Mouse (Mus musculus): Measurements from ENCODE around the gene Amt.
"Not testable (repeated sequence)": the region's sequence is repeated elsewhere in the genome, so short reads cannot be mapped to it uniquely, and the experiment has no call there.

Gene Amt

GRCm38 (mm10) chr9:108296453-108297355, at the start of gene Amt:
Amt (plus strand) TSS chr9:108296853.
- DNase-seq (ENCODE audit: low read depth in 1 of 2, low spot score in 2 of 2): no peak

GRCm38 (mm10) chr9:108248957-108249356, 47.7 kb upstream of the Amt start:
- DNase-seq (ENCODE audit: low read depth in 1 of 2, low spot score in 2 of 2): no peak

DNA sequence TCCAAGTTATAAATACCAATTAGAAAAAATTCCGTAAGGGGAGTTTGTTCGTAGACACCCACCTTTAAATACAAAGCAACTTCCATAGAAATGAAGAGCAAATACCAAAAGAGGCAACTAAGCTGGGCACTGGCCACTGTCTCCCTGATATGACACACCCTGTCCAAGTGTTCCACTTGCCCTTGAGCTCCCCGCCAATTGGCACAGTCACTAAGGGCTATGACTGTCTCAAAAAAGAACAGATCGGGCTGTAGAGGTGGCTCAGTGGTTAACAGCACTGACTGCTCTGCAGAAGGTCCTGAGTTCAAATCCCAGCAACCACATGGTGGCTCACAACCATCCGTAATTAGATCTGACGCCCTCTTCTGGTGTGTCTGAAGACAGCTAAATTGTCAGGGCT, 44.8 kb upstream of the Amt start:
- no peak for DNase-seq (ENCODE audit: low read depth in 1 of 2, low spot score in 2 of 2)

GRCm38 (mm10) chr9:108252766-108253165, 43.9 kb upstream of the Amt start:
- no peak for DNase-seq (ENCODE audit: low read depth in 1 of 2, low spot score in 2 of 2)

DNA sequence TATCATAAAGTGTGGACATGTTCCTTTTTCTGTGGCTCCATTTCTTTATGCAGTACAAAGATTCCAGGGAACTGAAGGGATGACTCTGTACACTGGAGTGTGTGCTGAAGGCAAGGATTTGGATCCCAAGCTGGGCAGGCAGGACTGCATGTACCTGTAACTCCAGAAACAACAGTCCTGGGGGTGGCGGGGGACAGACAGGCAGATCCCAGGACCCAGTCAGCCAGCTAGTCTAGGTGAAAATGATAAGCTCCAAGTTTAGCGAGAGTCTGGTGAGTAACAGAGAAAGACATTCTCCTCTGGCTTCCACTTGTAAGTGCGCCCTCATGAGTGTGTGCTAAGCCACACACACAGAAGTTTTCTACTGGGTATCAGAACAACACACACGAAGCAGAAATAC, 36.1 kb upstream of the Amt start:
- DNase-seq (ENCODE audit: low read depth in 1 of 2, low spot score in 2 of 2): no peak

DNA sequence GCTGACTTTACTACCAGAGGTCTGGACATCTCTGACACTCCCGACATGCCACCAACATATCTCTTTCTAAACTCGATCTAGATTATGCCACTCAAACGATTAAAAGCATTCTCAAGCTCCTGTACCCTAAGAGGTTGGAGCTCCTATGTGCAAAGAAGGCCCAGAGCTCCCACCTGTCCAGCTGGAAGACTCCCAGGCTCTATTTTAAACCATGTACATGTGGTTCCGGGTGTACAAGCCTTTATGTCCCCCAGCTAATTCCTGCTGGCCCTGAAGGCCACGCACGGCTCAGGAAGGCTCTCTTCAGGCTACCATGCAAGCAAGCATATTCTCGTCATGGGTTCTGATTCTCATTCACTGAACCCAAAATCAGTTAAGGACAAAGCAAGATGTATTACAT, 34.8 kb upstream of the Amt start:
- DNase-seq (ENCODE audit: low read depth in 1 of 2, low spot score in 2 of 2): no peak

- no peak for DNase-seq (ENCODE audit: low read depth in 1 of 2, low spot score in 2 of 2)
Measured at GRCm38 (mm10) chr9:108262494-108263049, 34.1 kb upstream of the Amt start.

DNA sequence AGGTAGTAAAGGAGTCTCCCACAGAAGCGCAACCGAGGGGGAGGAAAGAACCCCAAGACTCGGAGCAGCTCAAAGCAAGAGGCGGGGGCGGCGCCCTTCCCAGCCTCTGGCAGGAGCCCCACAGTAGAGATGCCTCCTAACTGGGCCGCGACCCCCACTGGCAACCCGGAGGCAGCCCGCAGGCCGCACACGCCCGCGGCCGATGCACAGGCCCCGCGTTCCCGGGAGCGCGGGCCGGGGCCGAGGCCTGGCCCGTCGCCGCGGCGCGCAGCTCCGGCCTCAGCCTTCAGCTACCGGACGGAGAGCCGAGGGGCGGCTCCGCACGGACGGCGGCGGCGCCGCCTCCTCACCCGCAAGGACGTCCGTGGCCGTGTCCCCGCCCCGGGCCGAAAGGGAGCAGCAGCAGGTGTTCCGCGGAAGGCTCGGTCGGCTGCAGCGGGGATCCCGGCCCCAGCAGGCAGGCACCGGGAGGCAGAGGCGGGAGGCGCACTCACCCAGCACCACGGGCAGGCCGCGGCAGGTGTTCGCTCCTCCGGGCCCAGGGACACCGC, 33.4 kb upstream of the Amt start:
- DNase-seq (ENCODE audit: low read depth in 1 of 2, low spot score in 2 of 2): no peak

DNA sequence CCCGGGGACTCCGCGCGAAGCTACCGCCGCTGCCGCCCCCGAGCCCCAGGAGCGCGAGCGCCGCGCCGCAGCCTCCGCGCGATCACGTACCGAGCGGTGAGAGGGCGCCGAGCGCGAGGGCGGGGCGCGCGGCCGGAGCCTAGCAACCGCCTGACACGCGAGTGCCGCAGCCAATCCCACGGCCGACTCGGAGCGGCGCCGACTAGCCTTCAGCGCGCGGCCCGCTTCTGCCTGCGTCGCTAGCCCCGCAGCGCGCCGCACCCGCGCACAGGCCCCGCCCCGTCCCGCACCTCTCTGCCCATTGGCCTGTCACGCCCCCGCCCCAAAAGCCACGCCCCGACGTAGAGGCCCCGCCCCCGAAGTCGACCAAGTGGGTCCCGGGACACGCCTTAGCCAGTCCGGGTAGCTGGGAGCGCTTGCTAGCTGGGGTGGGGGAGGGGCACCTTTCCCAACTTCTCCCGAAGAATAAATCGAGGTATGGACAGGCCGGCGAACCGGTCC, 32.9 kb upstream of the Amt start, which contains the start of gene Dag1:
TSS of gene Dag1 (minus strand) at position 269 of the 501 bp plus-strand sequence.
- DNase-seq (ENCODE audit: low read depth in 1 of 2, low spot score in 2 of 2): peak; percentile 77 to 91

DNA sequence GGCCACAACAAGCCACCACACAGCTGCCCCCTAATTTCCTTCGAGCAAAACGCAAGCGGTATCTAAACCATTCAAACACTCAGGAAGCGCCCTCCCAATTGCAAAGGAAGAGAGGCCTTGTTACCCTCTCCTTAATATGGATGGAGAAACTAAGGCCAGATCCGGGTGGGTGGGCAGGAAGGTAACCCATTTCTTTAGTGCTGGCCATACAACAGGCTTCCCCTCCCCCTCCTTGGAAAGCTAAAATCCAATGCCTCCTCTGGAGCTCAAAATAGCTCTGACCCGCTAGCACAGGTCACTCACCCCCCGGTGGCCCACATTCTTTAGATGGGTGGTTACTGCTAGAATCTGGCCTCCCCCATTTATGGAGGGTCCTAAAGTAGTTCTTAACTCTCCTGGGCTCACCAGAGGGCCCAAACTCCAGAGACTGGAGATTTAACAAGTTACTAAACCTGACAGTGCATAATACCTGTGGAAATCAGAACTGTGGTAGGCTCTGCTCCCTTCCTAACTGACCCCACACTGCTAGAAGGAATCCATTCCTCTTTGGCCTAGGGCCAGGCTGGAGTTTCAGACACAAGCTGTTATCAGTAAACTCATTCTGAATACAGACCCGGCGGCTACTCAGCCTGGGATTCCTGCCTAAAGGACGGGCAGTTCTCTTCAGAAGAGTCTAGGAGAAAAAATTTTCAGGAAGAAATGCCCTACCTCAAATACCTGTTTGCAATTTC, 32.3 kb upstream of the Amt start:
- no peak for DNase-seq (ENCODE audit: low read depth in 1 of 2, low spot score in 2 of 2)

- no peak for DNase-seq (ENCODE audit: low read depth in 1 of 2, low spot score in 2 of 2)
Measured at GRCm38 (mm10) chr9:108266261-108266935, 30.3 kb upstream of the Amt start.

DNA sequence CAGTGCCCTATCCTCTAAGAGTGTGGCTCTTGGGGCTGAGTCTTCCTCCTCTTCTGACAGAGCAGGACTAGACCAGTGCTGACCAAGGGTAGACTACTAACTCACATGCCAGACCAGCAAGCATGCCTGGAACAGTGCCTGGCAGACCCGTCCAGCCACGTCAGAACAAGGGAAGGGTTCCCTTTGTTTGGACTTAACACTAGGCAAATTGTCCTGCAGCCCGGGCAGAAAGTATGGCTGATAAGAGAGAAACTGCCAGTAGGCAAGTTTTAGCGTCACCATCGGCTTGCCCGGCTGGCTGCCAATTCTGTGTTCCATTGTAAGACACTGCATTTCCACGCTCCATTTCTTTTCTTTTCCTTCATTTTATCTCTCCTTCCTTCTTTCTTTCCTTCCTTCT, 29.0 kb upstream of the Amt start:
- no peak for DNase-seq (ENCODE audit: low read depth in 1 of 2, low spot score in 2 of 2)

- DNase-seq (ENCODE audit: low read depth in 1 of 2, low spot score in 2 of 2): not testable (repeated sequence)
Measured at GRCm38 (mm10) chr9:108268701-108269100, 28.0 kb upstream of the Amt start.

DNA sequence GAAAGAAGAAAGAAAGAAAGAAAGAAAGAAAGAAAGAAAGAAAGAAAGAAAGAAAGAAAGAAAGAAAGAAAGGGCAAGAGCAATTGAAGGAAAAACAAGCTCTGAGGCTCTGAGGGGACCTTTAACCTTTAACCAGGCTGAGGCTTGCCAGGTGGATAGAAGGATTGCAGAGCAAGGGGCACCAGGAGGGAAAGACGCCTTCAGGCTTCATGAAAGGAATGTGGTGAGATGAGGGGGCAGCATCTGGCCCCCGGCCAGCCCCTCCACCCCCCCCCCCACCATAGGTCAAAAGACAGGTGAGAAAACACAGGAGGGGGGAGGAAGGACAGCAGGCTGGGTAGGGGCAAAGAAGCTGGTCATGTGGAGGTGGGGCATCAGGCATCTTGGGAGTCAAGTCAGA, 24.7 kb upstream of the Amt start:
- DNase-seq (ENCODE audit: low read depth in 1 of 2, low spot score in 2 of 2): no peak

DNA sequence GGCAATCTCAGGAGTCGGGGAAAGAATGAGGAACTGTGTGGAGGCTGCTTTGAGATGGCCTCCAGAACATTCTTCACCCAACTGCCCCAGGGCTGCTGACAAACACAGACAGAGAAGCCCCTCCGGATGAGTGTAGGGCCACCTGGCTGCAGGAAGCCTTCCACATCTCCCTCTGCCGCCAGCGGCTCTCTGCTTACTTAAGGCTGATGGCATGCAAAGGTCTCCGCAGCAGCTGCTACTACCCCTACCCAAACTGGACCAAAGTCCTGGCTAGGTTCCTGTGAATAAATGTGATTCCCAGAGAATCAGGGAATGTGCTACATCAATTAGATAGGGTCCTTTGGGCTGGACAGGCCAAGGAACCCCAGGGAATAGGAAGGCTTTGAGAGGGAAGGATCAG, 24.0 kb upstream of the Amt start:
- DNase-seq (ENCODE audit: low read depth in 1 of 2, low spot score in 2 of 2): no peak

- DNase-seq (ENCODE audit: low read depth in 1 of 2, low spot score in 2 of 2): no peak
Measured at GRCm38 (mm10) chr9:108273485-108273884, 23.2 kb upstream of the Amt start.

DNA sequence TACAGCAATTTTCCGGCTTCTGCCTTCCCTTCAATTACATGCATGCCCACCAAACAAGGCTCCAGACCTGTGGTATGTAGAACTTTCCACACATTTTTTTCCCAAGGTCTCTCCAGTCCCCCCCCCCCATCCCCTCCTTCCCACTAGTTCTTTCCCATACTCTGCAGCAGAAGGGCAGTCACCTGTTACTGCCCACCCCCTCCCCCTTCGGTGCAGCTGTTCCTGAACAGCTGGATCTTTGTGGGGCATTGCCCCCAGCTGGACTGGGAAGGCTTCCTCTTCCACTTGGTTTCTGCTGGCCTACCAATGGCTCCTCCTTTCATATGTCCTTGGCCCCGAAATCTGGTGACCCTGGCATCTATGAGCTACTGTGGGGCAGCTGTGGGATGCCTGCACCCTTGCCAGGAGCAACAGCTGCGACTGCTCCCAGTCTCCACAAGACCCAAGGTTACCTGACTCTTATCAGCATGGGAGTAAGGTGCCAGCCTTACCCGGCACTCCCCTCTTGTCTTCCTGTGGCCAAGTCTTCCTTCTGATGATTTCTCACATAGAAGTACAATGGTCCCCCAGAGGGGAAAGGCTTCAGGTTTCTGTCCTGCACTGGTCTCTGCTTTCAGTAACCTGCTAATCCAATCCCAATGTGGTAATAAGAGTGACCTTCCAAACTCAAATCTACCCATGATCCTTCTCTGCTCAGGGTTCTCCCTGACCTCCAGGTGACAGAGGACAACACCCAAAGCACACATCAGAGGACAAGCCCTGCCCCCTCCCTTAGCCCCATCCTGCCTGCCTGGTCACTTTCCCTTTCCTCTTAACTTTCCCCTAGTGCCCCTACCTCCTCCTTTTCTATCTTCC, 21.9 kb upstream of the Amt start:
- no peak for DNase-seq (ENCODE audit: low read depth in 1 of 2, low spot score in 2 of 2)

DNA sequence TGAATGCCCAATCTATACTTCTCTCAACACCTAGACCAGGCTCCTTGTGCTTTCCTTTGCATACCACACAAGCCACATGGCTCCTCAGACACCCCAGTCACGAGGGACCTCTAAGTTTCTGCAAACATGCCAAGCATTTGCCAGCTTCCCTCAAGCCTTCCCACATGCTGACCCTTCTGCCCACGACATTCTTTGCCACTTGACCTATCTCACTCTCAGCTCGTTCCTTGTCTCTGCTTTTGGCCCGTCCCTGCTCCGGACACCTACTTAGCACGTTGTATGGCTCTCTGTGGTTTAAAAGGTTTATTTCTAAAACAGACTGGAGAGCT, 21.4 kb upstream of the Amt start:
- DNase-seq (ENCODE audit: low read depth in 1 of 2, low spot score in 2 of 2): no peak

GRCm38 (mm10) chr9:108278697-108279450, 17.8 kb upstream of the Amt start:
- DNase-seq (ENCODE audit: low read depth in 1 of 2, low spot score in 2 of 2): no peak
